Mouse (Mus musculus) layer of hippocampus, adult 18-20 months (tissue): ENCODE results near the gene Rps27rt. TPM values are rescaled to one million over a fixed set of nuclear protein-coding genes. Genes with fewer than 3 reads are reported as not detected.
"Not testable (repeated sequence)": the region's sequence is repeated elsewhere in the genome, so short reads cannot be mapped to it uniquely, and the experiment has no call there.

Experiments used
- DNase-seq, 2 experiments: peaks; one replicate each; pipeline ENCODE4 v3.0.0; 2022; ENCODE audit warnings: low spot score in 2 of 2
- long read RNA-seq: library from polyadenylated mRNA; stranded (forward); transcript quantifications from one replicate; pipeline ENCODE4 v2.0.0, GENCODE M21; 2021
- total RNA-seq, 2 experiments: library from RNA; stranded (reverse); gene quantifications; 2 replicates each; pipeline ENCODE4 v1.2.3; 2021

Gene Rps27rt
- 10 to 100 TPM; 15.7 to 34.6 TPM for total RNA-seq
- long read RNA-seq, transcript Rps27rt-201 (1 exons, 374 nt) = major isoform, 36 of 36 reads
- long read RNA-seq, partial matches to known transcripts = 0 of 36 reads
- long read RNA-seq, other reads (novel, unspliced or antisense) = 0 of 36 reads

DNA sequence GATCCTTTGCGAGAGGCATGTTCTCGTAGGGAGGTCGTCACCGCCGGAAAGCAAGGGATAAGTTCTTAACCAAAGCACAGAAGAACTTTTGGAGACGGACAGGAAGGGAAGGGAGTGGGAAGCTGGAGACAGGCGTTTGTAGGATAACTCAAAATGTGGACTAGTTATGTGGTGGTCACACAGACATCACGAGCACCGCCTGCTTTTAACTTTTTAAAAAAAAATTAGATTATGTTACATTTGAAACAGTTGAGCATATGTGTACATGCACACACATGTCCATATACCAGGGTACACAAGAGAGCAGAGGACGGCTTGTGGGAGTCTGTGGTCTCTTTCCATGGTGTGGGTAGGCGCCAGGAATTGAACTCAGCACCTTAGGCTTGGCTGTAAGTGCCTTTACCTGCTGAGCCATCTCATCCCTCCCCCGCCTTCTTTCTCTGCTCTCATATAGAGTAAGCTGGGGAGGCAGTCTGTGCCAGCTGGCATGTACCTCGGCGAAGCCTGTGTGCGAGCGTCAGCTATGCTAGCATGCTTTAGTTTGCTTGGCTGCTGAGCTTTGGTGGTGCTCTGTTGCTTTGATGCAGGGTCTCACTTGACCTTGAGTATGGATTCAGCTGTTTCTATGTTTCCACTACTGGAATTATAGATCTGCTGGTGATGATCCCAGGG, at the start of gene Rps27rt:
TSS of gene Rps27rt (minus strand) at position 51 of the 672 bp plus-strand sequence.
- no peak for DNase-seq

DNA sequence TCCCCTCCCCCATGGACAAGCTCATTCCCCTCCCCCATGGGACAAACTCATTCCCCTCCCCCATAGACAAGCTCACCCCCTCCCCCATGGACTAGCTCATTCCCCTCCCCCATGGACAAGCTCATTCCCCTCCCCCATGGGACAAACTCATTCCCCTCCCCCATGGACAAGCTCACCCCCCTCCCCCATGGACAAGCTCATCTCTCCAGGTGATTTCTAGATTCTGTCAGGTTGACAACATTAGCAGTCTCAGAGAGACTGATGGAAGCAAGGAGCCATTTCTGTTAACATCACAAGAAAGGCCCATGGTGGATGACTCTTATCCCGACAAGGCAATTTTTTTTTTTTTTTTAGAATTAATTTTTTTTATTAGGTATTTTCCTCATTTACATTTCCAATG, 48.5 kb upstream of the Rps27rt start:
- not testable (repeated sequence) for DNase-seq

DNA sequence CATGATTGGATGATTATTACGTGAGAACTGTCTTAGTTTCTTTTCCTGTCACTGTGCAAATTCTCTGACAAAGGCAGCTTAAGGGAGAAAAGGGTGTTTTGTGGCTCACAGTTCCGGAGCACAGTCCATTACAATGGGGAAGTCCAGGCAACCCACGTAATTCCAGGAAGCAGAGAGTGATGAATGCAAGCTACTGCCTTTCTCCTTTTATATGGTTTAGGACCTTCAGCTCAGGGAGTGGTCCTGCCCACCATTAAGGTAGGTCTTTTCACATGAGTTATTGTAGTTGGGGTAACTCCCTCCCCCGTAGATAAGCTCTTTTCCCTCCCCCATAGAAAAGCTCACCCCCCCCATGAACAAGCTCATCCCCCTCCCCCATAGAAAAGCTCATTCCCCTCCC, 48.0 kb upstream of the Rps27rt start:
- no peak for DNase-seq

DNA sequence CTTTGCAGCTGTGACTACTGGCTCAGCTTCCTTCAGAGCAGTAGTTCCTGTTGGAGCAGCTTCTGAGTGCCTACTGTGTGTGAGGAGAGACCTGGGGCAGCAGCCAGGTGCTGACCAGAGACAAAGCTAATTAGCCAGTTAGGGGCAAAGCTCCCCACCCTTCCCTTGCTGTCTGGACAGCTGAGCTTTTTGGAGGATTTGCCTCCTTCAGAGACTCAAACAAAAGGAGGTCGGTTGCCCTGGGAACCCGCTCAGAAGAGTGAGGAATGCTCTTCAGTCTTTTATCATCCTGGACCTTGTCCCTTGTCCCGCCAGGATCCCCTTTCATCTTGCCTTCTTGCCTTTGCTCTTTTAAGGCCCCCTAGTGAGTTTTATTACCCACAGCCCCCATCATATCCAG, 46.8 kb upstream of the Rps27rt start:
- no peak for DNase-seq

DNA sequence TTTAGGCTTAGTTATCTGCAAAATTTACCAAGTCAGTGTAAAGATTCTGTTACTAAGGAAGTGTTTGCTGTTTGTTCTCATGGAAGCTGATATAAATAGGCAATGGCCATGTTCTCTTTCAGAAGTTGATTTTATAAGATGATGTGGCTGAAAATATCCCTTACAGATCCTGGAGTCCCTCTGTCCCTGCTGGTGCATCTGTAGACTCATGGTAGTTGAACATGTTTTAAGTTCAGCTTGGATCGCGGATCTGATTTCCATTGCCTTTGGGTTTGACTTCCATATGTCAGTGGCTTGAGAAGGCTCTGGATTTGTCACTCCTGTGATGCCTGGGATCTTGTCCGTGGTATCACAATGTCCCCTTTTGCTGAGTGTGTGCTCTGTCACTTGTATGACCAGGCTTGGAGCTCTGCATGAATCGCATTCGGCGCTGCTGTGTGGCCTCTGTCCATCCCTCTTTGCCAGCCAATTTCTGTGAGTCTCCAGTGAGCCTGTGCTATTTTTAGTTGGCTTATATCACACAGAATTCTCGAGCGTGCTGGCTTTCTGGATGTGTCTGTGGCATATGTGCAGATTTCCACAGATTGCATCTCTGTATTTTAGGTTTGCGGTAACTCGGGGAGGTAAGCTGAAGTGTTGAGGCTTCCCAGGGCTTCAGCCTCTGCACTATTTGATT, 41.3 kb upstream of the Rps27rt start:
- DNase-seq = peak; percentile 44 to 70

DNA sequence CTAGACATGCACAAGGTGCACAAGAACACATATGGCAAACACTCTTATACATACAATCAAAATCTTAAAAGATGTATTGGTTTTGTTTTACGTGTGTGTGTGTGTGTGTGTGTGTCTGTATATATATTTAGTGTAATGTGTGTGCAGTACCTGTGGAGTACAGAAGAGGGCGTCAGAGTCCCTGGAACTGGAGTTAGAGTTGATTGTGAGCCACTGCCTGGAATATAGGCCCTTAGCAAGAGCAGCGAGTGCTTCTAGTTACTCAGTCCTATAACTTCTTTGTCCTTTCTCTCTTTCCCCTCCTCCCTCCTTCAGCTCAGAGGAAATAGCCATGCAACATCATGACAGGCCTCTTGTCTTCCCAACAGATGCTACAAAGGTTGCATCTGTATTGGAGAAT, 40.6 kb upstream of the Rps27rt start:
- DNase-seq = no peak

DNA sequence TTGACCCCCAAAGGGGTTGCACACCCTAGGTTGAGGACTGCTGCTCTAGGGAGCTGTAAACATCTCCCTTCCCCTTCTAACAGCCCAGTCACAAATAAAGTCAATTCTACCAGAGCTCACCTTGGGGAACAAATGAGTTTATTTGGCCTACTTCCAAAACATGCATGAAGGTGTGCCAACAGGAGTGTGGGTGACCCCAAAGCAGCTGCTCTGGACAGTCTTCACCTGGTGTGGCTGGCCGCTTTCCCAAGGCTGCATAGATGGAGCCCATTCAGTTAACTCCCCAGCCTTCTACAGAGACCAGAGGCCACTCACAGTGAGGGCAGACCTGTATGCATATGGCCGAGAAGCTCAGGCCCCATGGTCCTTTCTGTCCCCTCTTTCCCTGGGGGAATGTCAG, 38.9 kb upstream of the Rps27rt start:
- DNase-seq = no peak

DNA sequence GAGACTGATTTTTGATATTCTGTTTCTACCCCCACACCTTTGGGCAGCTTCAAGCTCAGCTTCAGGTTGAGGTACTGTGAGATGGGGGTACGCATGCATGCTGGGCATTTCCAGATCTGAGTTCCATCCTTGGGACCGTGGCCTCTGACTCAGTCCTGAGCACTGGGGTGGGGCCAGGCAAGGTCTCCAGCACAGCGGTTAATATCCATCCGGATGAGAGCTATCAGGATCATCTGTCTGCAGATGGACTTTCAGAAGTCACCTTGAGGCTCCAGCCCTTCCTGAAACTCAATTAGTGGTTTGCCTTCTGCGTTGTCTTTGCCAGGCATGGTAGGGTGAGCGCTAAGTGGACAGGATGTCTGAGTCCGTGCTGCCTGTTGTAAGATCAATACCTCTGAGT, 37.6 kb upstream of the Rps27rt start:
- DNase-seq = no peak

DNA sequence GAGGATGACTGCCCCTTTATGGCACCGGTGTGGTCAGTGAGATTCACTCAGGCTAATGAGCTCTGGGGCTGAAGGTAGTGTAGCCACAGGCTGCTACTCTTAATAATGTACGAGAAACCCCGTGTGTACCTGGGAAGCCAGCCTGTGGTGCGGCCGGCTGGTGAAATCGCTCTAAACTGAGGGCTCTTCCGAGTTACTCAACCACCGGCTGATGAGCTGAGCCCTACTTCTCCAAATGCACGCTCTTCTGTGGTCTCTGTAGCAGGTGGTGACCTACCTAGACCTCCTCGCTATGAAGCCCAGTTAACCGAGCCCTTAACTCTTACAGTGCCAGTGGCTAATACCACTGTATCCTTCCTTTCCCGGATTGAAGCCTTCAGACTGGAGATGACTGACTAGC, 29.8 kb upstream of the Rps27rt start:
- DNase-seq = no peak

DNA sequence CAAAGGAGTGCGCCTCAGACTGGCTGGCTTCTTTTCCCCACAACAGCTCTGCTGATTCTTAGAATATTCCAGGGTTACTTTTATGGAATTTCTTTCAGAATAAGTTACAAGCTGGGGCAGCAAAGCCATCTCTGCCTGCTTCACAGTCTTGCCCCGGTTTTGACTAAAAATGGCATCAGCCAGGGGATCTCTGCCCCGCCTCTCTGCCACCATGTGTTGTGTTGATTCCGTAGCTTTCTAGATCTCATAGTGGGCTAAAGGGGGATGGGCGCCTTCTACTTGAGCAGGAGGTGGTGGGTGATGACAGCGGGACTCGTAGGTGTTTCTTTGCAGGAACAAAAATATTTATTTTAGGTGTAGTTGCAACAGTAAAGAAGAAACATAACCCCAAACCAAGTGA, 25.7 kb upstream of the Rps27rt start:
- peak in 1 of 2 experiments; percentile 36 for DNase-seq

DNA sequence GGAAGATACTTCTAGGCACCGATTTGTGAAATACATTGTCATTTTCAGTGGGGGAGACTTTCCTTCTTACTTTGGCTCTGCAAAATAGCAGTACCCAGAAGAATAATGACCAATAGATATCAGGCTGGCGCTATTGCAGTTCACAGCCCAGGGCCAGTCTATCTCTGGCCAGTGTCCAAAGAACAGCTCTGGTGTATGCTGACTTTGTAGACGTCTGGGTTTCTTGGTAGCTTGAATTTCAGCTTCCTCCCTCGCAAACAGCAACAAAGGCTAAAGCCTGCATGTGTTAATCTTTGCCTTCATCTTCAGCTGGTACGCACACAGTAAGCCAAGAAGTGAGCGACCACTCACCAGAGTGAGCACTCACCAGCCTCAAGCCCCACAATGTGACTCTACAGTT, 25.2 kb upstream of the Rps27rt start:
- no peak for DNase-seq

DNA sequence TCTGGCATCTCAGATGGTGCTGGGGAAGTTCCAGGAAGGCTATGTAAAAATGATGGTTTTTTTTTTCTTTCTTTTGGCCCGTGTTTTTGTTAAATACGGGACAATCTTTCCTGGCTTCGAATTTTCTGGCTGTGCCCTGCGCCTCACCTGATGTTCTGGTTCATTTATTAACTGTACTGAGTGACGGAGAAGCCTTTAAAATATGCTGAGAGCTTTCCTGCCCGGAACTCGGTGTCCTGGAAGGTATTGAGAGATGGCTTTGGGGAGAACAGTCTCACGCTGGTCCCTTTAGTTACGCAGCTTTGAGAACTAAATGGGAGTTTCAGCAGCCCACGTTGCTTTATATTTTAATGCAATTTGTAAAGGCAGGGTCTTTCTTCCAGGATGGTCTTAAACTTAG, 22.9 kb upstream of the Rps27rt start:
- no peak for DNase-seq

DNA sequence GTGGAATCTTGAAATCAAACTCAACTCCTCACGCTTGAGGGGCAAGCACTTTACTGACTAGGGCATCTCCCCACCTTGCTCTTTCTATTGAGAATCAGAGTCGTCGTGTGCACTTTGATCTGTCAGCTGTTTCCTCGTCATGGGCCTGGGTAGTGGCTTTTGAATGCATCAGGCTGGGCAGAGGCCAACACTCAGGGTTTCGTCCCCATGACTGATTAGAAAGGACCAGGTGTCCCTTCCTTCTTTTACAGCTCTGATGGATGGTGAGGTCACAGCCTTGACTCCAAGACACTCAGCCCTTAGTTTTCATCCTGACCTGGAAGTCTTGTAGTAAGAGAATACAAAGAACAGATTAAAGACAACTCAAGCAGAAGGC, 17.2 kb upstream of the Rps27rt start:
- DNase-seq = no peak

DNA sequence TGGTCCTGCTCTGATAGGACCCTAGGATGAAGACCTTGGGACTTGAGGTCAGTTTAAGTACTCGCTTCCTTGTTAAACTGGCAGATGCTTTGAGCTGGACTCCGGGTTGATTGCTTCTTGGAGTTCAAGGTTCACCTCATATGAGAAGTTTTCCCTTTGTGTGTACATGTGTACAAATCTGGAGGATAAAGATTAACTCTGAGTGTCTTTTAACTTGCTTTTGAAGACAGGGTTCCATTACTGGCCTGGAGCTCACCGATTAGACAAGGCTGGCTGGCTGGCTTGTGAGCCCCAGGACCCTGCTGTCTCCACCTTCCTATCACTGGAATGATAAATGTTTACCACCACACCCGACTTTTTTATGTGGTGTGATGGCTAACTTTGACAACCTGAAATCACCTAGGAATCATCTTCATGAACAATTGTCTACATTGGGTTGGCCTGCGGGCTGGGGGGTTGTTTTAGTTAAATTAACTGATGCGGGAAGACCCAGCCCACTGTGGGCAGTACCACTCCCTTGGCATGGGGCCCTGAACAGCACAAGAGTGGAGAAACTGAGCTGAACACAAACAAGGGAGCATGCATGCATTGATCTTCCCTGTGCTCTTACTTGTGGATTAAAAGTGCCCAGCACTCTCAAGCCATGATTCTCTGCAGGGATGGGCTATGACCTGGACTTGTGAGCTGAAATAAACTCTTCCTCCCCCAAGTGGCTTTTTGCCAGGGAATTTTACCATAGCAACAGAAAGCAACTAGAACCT, 16.7 kb upstream of the Rps27rt start:
- no peak for DNase-seq

DNA sequence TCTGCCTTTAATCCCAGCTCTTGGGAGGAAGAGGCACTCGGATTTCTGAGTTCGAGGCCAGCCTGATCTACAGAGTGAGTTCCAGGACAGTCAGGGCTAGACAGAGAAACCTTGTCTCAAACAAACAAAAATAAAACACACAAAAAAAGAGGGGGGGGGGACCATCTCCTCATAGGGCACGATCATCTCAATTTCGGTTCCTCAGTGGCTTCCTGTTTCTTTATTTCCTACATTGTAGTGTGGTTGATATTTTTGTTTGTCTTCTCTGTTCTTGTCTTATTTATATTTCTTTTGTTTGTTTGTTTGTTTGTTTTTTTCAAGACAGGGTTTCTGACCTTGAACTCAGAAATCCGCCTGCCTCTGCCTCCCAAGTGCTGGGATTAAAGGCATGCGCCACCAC, 13.9 kb upstream of the Rps27rt start:
- DNase-seq = no peak

DNA sequence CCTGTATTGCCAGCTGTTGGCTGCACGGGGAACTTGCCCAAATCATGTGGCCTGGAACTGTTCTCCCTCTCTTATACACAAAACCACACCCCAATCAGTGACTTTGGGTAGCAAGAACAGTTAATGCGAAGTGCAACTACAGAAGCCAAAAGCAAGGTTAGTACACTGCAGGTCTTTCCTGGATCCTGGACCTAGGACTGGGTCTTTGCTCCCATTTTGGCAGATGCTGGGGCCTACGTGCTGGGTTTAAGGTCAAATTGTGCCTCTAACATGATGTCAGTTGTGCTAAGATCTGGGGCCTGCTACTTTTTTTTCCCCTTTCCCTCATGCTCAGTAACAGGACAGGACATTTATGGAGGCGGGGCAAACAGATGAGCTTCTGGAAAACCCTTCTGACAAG, 13.2 kb upstream of the Rps27rt start:
- no peak for DNase-seq

DNA sequence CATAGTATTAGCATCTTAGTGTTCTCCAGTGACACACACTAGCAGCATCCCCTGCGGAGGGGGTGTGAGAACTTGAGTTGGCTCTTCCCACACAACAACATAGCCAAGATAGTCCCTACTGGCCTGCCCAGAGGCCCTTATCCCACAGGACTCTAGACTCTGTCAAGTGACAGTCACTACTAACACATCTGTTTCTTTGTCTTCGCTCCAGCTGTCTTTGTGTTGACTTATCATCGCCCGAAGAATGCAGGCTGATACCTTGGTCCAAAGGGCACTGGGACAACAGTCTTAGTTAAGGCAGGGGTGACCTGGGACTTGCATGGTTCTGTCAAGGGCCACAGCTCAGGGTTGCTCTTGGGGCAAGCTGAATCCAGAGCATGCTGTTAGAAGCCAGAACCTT, 12.7 kb upstream of the Rps27rt start:
- DNase-seq = no peak

DNA sequence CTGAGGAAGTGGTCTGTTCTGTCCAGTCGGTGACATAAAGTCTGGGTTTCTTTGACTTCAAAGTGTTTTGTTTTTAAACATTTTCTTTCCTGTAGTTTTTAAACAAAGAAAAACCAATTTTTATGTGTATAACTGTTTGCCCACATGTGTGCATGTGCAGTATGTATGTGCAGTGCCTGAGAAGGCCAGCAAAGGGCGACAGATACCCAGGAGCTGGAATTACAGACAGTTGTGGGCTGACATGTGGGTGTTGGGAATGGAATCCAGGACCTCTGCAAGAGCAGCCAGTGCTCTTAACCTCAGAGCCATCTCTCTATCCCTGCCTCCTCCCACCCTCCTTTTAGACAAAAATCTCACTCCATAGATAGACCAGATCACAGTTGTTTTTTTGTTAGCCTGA, 10.0 kb upstream of the Rps27rt start:
- DNase-seq = no peak

DNA sequence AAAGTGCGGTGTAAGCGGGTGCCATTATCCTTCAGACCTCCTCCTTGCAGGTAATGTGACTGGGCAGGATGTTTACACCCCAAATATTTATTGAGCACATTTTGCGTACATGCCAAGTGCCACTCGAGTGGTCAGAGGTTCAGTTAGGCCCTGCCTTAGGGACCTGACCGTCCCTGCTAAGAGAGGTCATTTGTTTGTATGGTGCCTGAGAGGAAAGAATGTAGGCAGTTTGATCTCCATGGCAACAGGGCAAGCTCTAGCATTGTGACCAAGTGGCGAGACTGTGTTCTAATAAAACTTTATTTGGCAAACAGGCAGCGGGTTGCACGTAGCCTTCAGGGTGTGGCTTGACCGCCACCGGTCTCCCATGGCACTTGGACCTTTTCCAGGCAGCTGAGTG, 7.9 kb upstream of the Rps27rt start:
- DNase-seq = no peak

DNA sequence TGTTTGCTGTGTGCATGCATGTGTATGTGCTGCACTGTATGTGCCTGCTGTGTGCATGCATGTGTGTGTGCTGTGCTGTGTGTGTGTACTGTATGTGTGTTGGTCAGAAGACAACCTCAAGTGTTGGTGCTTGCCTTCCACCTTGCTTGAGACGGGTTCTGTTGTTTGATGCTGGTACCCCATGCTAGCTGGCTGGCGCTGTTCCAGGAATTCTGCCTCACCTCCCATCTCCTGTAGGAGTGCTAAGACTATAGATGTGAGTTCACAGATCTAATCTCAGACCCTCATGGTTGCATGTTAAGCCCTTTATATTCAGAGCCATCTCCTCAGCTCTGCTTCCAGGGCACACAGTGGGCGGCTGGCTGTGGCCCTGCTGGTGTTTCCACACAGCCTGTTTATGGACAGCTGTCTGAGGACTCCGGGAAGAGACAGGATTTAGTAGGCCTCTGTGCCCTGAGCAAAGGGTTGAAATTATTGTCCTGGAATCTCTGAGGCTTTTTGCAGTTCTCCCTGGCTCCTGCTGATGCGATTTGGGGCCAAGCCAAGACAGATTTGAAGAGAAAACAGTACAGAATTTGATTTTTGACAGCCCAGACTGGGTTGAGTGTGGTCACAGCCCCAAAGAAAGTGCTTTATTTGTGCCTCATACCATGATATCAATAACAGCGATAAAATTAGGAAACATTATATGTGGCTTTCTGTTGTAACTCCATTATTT, 6.2 kb upstream of the Rps27rt start:
- DNase-seq = peak in 1 of 2 experiments; percentile 53

DNA sequence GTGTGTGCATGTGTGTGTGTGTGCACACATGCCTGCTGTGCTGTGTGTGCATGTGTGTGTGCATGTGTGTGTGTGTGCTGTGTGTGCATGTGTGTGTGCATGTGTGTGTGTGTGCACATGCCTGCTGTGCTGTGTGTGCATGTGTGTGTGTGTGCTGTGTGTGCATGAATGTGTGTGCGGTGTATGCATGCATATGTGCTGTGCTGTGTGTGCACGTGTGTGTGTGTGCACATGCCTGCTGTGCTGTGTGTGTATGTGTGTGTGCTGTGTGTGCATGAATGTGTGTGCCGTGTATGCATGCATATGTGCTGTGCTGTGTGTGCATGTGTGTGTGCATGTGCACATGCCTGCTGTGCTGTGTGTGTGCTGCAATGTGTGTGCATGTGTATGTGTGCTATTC, 5.5 kb upstream of the Rps27rt start:
- no peak for DNase-seq

DNA sequence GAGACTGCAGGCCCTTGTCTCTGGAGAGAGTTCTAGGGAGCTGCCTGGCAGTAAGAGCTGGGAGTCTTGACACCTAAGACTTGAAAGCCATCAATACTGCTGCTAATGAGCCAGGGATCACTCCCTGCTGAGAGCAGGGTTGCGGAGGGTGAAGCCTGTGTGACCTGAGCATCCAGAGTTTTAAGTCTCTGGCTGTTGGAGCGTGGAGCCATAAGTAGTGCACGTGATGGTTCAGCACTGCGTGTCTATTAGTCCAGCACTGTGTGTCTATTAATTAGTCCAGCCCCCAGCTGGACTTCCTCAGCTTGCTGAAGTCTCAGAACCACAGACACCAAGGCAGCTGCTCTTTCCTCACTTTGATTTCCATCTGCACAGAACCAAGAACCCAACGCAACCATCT, 3.8 kb upstream of the Rps27rt start:
- DNase-seq = no peak
